Mouse (Mus musculus) urinary bladder, postnatal 10 days (tissue): ENCODE measurements around the gene Fam71d.
A peak's percentile ranks its signal among the peaks of the same experiment; 100 is the strongest.

Experiments
- DNase-seq: peaks from one replicate; pipeline ENCODE4 v3.0.0; 2022; ENCODE audit warnings: low spot score

Gene Fam71d

DNA sequence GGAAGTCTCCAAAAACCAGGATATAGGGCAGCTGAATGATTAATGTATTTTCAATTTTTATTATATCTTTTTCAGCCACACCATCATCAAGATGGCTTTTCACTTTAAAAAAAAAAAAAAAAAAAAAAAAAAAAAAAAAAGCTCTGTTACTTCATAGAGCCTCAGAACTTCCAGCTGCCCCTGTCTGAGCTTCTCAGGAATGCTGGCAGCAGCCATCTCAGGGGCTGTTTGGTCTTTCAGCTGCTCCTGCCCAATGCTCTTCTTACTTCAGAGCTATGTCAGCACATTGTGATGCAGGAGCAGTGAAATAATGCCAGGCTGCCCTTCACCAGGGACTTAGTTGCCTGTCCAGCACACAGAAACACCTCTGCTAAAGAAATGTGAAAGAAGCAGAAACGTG is at the start of gene Fam71d:
Gene Fam71d, plus strand, starts transcription at position 211 of the 400 bp plus-strand sequence.
- no peak for DNase-seq

GRCm38 (mm10) chr12:78643691-78644090 is 47.6 kb upstream of the Fam71d start:
- no peak for DNase-seq

DNA sequence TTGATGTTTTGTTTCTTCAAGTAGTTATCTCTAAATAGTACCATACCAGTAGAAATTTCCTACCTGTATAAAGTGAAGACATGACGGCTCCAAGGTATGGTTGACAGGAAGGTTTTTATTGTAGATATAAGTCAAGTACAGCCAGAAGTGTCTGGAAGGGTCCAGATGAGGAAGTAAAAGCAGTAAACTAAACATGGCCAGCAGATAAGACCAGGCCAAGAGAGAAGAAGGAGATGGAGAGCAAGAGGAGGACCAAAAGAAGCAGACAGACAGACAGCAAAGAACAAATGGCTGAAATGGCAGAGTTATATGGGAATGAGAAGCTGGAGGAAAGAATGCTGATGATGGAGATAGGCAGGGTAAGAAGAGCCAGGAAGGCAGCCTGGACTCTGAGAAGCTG is 46.1 kb upstream of the Fam71d start:
- no peak for DNase-seq

- no peak for DNase-seq
These were observed 31.5 kb upstream of the Fam71d start for GRCm38 (mm10) chr12:78659718-78660304.

- no peak for DNase-seq
These were observed 13.1 kb upstream of the Fam71d start for GRCm38 (mm10) chr12:78678101-78678806.

- DNase-seq: no peak
These were observed 12.5 kb upstream of the Fam71d start for GRCm38 (mm10) chr12:78678807-78679189.

GRCm38 (mm10) chr12:78681048-78681447 is 10.3 kb upstream of the Fam71d start:
- DNase-seq: no peak

DNA sequence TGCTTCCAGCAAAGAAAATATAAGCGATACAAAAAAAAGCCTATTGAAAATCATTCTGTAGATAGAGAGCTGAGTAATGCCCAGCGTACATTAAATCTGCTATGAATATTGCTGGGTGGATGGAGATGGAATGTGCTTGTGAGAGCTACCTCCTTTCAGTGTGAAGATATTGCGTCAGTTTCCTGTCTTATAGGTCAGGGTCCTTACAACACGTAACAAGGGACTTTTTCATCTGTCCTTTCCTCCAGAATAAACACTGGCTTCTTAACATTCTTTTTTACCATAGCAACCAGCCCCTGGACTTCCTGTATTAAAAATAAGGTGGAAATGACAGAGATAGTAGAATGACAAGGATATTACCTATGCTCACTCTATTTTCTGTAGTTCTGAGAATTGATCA is 9.1 kb upstream of the Fam71d start:
- DNase-seq: no peak

DNA sequence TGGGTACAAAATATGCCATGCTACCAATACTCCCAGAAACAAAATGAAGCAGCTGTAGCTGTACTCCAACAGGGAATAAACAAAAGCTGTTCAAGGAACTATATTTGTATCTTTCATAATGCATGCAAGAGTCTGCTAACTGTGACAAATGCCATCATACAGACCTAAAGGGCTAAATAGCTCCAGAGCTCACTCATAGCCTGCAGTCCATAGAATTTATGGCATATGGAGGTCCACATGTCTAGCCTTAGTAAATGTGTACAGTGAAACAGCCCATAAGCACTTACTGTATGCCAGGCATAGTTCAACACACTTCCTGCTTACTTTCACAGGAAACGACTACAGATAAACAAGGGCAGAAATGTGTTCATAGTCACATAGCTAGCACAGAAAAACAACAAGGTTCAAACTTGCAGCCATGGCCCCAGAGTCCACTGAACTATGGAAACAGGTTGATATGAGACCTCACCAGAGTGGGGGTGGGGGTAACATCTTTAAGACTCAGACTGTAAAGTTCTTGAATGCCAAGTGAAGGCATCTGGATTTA is 5.6 kb upstream of the Fam71d start:
- no peak for DNase-seq

DNA sequence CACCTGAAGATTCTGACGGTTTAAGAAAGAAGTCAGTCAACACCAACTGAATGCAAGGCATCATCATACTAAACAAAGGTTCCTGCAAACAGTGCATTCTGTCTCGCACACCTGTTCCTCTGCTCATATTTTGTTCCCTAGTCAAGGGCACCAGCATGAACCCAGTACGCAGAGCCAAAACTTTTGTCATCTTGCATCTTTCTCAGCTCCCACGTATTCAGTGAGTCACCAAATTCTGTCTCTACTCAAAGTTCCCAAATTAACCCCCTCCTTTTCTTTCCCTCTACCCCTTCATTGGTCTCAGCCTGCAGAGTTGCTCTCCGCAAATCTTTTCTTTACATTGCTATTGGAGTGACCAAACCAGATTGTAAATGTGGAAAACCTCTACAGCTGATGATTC is 2.5 kb upstream of the Fam71d start:
- no peak for DNase-seq

GRCm38 (mm10) chr12:78693281-78693680 is 1.9 kb downstream of the Fam71d start:
- DNase-seq: no peak

DNA sequence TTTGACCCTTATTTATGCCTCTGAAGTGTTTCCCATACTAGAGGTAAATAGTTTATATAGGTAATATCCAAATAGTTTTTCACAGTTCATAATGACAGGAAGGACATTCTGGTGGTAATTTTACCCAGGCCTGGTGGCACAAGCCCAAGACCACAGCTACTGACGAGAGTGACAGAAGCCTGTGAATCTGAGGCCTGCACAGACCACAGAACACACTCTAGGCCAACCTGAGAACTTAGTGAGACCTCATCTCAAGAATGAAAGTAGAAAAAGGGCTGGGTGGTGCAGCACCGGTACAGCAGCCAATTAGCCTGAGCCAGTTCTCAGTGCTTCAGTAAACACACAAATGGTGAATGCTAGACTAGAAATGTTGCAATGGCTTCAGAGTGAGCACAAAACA is 26.4 kb downstream of the Fam71d start:
- DNase-seq: no peak

DNA sequence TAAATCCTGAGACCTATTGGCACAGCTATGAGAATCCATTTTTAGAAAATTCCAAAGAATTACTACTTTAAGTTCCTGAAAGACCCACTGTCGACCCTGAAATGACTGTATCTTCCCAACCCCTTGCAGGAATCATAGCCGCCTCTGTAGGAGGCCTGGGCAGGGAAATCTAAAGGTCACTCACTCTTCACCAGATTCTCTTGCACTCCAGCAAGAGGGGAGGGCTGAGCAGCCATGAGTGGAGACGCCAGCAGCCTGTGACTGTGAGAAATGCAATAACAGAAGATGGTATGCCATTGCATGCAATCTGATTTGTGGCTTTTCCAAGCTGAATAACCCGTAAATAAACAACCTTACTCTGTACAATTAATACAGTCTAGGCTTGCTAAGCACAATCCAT is 36.4 kb downstream of the Fam71d start:
- DNase-seq: no peak

- DNase-seq: no peak
These were observed 48.3 kb downstream of the Fam71d start for GRCm38 (mm10) chr12:78739633-78740032.

DNA sequence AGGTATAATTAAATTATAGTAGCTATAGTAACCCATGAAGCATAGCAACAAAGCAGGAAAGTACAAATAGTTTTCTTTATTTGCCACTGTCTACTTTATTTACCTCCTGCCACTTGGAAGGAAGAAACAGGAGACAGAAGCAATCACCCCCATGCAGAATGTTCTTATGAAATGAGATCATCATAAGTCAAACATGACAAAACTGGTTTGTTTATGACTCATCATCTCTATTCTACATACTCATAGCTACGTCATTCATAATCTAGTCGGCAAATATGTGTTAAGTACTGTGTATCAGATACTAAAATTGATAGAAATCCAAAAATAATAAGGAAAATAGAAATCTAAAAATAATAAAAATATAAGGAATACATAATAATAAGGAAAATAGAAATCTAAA is 49.0 kb downstream of the Fam71d start:
- DNase-seq: no peak

GRCm38 (mm10) chr12:78746226-78746625 is 54.9 kb downstream of the Fam71d start:
- no peak for DNase-seq

DNA sequence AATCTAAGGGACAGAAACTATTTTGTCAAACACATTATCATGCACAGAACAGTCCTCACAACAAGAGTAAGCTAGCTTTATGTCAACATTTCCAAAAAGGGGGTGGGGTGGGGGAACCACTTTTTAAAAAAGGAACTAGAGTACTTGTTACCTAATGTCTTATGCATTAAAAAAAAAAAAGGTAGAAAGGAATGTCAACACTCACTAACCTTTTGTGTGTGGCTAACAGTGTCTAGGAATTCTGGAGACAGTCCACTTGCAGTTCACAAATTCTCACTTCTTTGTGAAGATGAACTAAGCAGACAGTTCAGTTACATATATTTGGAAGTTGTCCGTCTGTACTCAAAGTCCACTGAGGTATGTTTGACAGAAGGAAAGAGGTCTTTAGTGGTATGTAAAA is 56.1 kb downstream of the Fam71d start:
- no peak for DNase-seq

GRCm38 (mm10) chr12:78748113-78748512 is 56.8 kb downstream of the Fam71d start:
- DNase-seq: no peak

DNA sequence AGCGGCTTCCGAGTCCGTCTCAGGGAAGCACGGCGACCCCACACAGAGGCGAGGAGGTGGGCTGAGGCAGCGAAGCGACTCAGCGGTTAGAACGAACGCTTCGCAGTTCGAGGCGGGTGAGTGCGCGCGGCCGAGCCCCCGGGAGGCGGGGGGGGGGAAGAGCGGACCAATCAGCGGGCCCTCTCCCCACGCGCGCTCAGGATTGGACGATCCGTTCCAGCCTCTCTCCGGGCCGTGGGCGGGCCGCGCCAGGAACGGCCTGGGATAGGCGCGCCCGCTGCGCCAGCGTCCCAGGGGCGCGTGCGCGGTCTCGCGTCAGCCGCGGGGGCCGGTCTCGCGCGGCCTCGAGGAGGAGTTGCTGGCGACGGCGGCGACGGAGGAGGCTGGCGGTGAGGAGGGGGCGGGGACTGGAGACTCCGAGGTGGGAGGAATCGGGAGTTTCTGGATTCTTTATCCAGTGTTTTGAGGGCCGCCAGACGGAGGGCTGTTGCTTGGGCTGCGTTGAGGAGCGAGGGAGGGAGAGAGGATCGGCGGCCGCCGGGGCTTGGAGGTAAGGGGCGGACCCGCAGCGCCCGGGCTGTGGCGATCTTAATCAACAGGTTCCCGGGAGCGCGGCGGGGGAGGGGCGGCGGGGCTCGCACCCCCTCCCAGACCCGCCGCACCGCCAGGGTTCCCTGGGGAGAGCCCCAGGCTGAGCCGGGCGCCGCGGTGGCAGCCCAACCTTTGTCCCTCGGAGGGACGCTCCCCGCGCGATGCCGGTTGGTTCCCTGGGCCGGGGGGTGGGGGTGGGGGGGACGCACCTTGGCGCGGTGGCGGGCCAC is 57.4 kb downstream of the Fam71d start, which contains the start of gene Mpp5:
Gene Mpp5, plus strand, starts transcription at position 351 of the 821 bp plus-strand sequence.
- peak; percentile 81 for DNase-seq

DNA sequence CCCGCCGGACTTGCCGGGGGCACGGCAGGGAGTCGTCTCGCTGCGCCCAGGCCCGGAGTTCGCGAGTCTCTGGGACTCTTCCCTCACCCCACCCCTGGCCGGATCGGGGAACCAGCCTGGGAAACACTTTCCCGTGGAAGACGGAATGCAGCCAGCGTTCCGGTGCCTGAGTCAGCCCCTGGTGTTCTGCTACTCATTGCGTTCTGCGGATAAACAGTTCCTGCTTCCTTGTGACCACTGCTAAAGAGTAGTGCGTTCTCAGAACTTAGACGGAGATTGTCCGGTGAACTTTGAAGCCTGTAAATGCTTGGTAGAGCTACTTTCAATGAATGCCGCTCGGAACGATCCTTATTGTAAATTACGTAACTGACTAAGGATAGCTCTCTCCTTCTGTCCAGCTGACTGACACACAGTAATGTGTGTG is 58.1 kb downstream of the Fam71d start:
- no peak for DNase-seq

- DNase-seq: no peak
These were observed 70.6 kb downstream of the Fam71d start for GRCm38 (mm10) chr12:78761979-78762378.

DNA sequence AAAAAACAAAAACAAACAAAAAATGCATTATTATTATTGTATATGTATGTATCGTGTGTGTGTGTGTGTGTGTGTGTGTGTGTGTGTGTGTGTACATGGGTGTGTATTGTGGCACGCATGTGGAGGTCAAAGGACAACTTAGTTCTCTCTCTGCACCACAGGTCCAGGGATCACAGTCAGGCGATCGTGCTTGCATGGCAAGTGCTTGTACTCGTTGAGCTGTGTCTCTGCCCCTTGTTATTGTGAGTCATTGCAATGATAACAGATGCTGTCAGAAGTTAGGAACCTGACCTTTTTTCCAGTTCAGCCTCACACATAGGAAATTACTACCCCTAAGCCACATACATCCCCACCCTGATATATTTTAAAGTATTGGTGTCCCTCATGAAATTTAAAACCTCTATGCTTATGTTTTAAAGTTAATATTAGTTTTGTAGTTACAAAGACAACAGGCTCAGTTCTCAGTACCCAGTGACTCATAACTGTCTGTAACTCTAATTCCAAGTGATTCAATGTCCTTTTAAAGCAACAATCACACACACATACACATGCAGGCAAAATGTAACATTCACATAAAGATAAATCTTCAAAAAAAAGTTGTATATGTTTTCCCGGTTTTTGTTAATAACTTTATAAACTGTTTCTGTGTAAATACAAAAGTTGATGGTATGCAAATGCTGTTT is 77.8 kb downstream of the Fam71d start:
- no peak for DNase-seq
